Mouse (Mus musculus) intestine, embryonic 16.5 days (tissue): ENCODE measurements around the gene Zfyve9. TPM values are rescaled to one million over a fixed set of nuclear protein-coding genes. Genes with fewer than 3 reads are reported as not detected.
A peak's percentile ranks its signal among the peaks of the same experiment; 100 is the strongest.

Experiments used
- ATAC-seq: fragments of 200-750 bp; cut with Nextera tagmentation; 2 replicates; pipeline ENCODE4 v1.8.0; 2017; ENCODE audit warnings: moderate TSS enrichment, moderate library complexity
- H3K27ac ChIP-seq: fragments of 300-500 bp; sonication (generic); 2 replicates; pipeline ENCODE4 v1.5.1; 2014; ENCODE audit warnings: mild to moderate bottlenecking, low read length
- H3K27me3 ChIP-seq: fragments of 300-500 bp; sonication (generic); replicated peaks from 2 replicates; pipeline ENCODE4 v1.6.1; 2014; ENCODE audit warnings: low read length, control low read depth, mixed read lengths; ENCODE audit not compliant: control insufficient read depth, insufficient read depth
- H3K36me3 ChIP-seq: fragments of 300-500 bp; sonication (generic); 2 replicates; pipeline ENCODE4 v1.6.1; 2014; ENCODE audit warnings: low read length, control low read depth; ENCODE audit not compliant: control insufficient read depth, insufficient read depth
- H3K4me1 ChIP-seq: fragments of 300-500 bp; sonication (generic); 2 replicates; pipeline ENCODE4 v1.6.1; 2014; ENCODE audit warnings: low read length, control low read depth, mixed read lengths; ENCODE audit not compliant: control insufficient read depth, insufficient read depth
- H3K4me2 ChIP-seq: fragments of 300-500 bp; sonication (generic); 2 replicates; pipeline ENCODE4 v1.6.1; 2014; ENCODE audit warnings: low read depth, low read length, control low read depth
- H3K4me3 ChIP-seq: fragments of 300-500 bp; sonication (generic); 2 replicates; pipeline ENCODE4 v1.5.1; 2014; ENCODE audit warnings: mild to moderate bottlenecking, low read length
- H3K9ac ChIP-seq: fragments of 300-500 bp; sonication (generic); 2 replicates; pipeline ENCODE4 v1.6.1; 2014; ENCODE audit warnings: low read depth, low read length
- H3K9me3 ChIP-seq: fragments of 300-500 bp; sonication (generic); 2 replicates; pipeline ENCODE4 v1.6.1; 2016; ENCODE audit warnings: low read length, control low read depth; ENCODE audit not compliant: control insufficient read depth
- WGBS: fragments of 180-500 bp; shearing (Covaris S2); extraction: QIAGEN DNeasy Blood & Tissue Kit; methylation state at CpG from one replicate; pipeline ENCODE4 v1.1.7; 2014; 5-methylcytosine and 5-hydroxymethylcytosine counted together
- polyA plus RNA-seq: library from polyadenylated mRNA; unstranded; fragments of >200 nt; fragmentation: Nextera tagmentation; extraction: Ambion mirVana; gene quantifications from 2 replicates; pipeline ENCODE4 v1.2.1, GENCODE M21; 2015

Zfyve9 gene
- polyA plus RNA-seq = 3.1 and 3.6 TPM in 2 replicates

DNA sequence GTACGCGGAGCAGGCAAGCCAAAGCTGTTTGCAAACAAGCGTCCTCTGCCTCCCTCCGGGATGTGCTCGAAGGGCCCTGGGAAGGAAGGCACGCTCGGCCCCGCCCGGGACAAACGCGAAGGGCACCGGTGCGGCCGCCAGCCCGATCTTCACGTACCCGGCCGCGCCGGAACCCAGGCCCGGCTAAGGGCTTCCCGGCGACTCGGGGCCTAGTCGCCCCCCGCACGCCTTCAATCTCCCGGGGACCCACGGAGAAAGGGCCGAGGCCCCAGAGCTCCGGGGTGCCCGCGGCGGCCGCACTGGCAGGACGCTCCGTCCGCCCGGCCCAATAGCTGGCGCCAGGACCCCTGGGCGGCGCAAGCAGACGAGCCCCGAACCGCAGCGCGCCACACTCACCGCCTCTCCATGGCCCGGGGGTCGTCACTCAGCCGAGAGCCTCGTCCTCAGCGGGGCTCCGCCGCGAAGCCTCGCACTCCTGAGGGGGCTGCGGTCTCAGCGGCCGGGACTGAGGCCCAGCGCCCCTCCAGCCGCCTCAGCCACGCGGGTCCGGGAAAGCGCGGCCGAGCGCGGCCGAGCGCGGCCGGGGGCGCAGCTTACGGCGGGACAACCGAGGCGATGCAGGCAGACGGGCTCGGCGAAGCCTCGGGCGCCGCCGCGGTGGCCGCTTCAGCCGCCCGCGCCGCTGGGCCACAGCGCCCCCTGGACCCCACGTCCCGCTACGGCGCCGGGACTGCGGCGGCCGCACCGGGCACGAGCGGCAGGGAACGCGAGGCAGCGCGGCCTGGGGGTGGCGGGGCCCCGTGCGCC is at the start of gene Zfyve9:
Gene Zfyve9 (minus strand): TSS at position 742 of the 807 bp plus-strand sequence.
- no peaks in the 10 kb centered on the region for H3K9me3 ChIP-seq
- under 1% methylated on average over 79 of the region's 111 CpGs for WGBS
- H3K4me3 ChIP-seq = peak within 1 kb of the TSS; percentile 85
- H3K27ac ChIP-seq = peak within 1 kb of the TSS; percentile 95
- no peaks in the 10 kb centered on the region for H3K27me3 ChIP-seq
- H3K36me3 ChIP-seq = no peaks in the 10 kb centered on the region
- no peaks in the 10 kb centered on the region for H3K4me1 ChIP-seq
- peak within 1 kb of the TSS; percentile 95 for H3K9ac ChIP-seq
- H3K4me2 ChIP-seq = peak within 1 kb of the TSS; percentile 59
- peak; percentile 93 for ATAC-seq

DNA sequence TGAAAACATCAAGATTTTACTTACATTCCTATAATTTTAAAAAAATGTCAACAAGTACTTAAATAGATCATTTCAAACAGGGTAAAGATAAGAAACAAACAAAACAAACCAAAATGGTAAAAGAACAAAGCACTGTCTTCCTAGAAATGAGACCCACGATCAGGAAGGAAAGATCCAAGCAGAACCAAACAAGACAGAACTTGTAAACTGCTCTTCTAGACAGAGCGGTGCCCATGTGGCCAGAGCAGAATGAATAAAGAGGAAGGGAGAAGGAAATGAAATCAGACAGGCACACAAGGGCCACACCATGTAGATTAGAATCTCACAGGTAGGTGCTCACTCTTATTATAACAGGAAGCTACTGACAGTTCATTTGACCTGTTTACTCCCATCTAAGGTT is 46.0 kb upstream of the Zfyve9 start:
- Histone ChIP-seq H3K27ac (no peak overlapping the region), H3K4me1 (peaks cover 4% of the 10 kb centered on the region; the same call in 1 of the 2 replicates), H3K4me3 (no peak overlapping the region), H3K4me2 (no peak overlapping the region), H3K9ac (no peak overlapping the region), H3K27me3 (no peaks in the 10 kb centered on the region), H3K9me3 (no peaks in the 10 kb centered on the region), H3K36me3 (peaks cover 13% of the 10 kb centered on the region; the same call in 1 of the 2 replicates)
- no peak for ATAC-seq
- 86% methylated on average over 2 of the region's 2 CpGs for WGBS

DNA sequence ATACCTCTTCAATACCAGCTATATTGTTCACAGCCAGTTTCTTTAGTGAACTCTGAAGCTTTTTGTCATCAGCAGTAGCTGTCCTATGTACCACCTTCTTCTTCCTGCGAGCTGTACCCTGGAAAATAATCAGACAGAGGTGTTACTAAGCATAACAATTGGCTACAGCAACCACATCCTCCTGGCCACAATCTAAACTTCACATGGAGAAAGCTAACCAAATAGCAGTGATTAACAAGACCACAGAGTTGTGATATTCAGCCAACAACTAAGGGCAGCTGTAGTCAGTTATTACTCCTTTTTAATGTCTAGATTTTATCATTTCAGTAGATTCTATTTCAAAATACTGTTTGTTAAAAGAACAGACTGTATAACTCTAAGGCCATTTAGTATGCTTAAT is 45.5 kb upstream of the Zfyve9 start:
- ATAC-seq = no peak
- Histone ChIP-seq H3K4me3 (no peak overlapping the region), H3K4me1 (0 out of 2 replicates have a peak, but pooled peaks cover 2% of the 10 kb centered on the region), H3K9me3 (no peaks in the 10 kb centered on the region), H3K36me3 (peaks cover 13% of the 10 kb centered on the region; the same call in 1 of the 2 replicates), H3K4me2 (no peak overlapping the region), H3K9ac (no peak overlapping the region), H3K27me3 (no peaks in the 10 kb centered on the region), H3K27ac (no peak overlapping the region)
- WGBS = 75% methylated on average over 1 of the region's 1 CpGs

DNA sequence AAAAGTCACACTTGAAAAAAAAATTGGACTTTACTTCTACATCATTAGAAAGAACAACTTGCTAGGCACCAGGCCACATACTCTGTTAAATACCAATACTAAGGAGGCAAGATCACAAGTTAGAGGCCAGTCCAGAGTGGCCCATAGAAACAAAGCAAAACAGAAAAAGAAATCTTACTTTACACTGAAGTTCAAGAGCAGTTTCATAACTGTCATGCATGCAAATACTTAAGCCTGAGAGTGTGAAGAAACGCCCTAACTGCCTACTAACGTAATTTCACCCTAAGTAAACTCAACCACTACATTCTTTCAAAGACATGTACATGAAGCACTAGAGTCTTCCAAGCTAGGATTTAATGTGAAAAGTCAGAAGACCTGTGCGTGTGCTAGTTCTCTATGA is 45.1 kb upstream of the Zfyve9 start:
- Histone ChIP-seq H3K4me1 (no peaks in the 10 kb centered on the region), H3K9me3 (no peaks in the 10 kb centered on the region), H3K4me3 (no peak overlapping the region), H3K4me2 (no peak overlapping the region), H3K27ac (no peak overlapping the region), H3K36me3 (peaks cover 13% of the 10 kb centered on the region; the same call in 1 of the 2 replicates), H3K9ac (no peak overlapping the region), H3K27me3 (no peaks in the 10 kb centered on the region)
- ATAC-seq = no peak
- 97% methylated on average over 3 of the region's 3 CpGs for WGBS

DNA sequence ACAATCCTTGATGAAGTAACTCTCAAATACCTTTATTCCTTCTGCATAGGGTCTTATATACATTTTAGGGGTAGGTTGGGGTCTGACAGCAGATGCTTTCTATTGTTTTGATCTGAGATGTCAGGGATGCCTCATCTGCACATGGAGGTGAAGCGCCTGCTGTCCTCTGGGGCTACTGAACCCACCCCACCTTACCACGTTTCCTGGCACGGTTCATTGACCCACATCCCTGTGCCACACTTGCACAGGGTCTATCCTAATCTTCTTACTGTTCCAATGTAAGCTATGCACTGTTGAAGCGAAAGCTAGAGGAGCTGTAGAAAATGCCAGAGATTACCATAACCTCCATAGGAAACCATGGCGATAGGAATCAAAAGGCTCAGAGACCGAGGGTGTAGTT is 31.0 kb upstream of the Zfyve9 start:
- Histone ChIP-seq H3K36me3 (no peaks in the 10 kb centered on the region), H3K27ac (no peak overlapping the region), H3K9ac (no peak overlapping the region), H3K27me3 (no peaks in the 10 kb centered on the region), H3K9me3 (no peaks in the 10 kb centered on the region), H3K4me2 (no peak overlapping the region), H3K4me3 (no peak overlapping the region), H3K4me1 (no peaks in the 10 kb centered on the region)
- ATAC-seq = no peak
- WGBS = 72% methylated on average over 6 of the region's 6 CpGs

DNA sequence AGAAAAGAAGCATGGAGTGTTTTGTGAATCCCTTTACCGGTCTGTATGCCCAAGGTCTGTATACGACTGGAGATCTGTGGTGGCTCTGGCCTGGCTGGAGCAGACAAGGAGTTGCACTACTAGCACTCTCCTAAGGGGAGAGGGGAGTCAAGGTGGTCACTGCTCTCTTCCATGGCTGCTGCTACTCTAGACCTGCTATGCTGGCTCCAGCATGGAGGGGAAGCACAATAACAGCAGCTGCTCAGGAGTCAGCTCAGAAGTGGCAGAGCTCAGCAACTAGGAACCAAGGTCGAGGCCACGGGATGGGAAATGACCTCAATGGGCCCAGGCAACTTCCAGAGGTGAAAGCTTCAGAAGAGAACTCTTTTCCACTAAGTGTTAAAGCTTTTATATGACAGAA is 30.5 kb upstream of the Zfyve9 start:
- no peak overlapping the region for H3K4me2 ChIP-seq
- H3K9me3 ChIP-seq = no peaks in the 10 kb centered on the region
- H3K36me3 ChIP-seq = no peaks in the 10 kb centered on the region
- no peak for ATAC-seq
- no peaks in the 10 kb centered on the region for H3K4me1 ChIP-seq
- no peaks in the 10 kb centered on the region for H3K27me3 ChIP-seq
- WGBS = 62% methylated on average over 4 of the region's 4 CpGs
- no peak overlapping the region for H3K9ac ChIP-seq
- H3K4me3 ChIP-seq = no peak overlapping the region
- no peak overlapping the region for H3K27ac ChIP-seq

DNA sequence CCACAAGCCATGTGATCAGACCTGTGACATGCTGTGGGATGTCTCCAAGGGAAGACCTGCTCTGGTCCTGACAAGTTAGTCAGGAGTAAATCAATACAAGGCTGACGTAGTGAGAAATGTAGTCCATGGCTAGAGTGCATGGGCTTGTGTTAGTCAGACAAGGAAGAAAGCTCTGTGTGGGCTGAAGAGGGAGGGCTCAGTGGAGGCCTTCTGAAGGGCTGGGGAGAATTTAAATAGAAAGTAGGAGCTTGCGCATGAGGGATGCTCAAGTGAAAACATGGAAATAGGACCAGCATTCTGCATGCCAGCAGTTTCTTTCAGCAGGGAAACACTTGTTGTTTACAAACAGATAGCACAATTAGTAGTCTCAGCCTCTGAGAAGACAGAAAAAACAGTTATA is 22.9 kb upstream of the Zfyve9 start:
- H3K9ac ChIP-seq = no peak overlapping the region
- H3K4me3 ChIP-seq = no peak overlapping the region
- H3K27me3 ChIP-seq = no peaks in the 10 kb centered on the region
- ATAC-seq = no peak
- 80% methylated on average over 2 of the region's 2 CpGs for WGBS
- H3K9me3 ChIP-seq = no peaks in the 10 kb centered on the region
- no peak overlapping the region for H3K4me2 ChIP-seq
- H3K4me1 ChIP-seq = no peaks in the 10 kb centered on the region
- no peaks in the 10 kb centered on the region for H3K36me3 ChIP-seq
- no peak overlapping the region for H3K27ac ChIP-seq

DNA sequence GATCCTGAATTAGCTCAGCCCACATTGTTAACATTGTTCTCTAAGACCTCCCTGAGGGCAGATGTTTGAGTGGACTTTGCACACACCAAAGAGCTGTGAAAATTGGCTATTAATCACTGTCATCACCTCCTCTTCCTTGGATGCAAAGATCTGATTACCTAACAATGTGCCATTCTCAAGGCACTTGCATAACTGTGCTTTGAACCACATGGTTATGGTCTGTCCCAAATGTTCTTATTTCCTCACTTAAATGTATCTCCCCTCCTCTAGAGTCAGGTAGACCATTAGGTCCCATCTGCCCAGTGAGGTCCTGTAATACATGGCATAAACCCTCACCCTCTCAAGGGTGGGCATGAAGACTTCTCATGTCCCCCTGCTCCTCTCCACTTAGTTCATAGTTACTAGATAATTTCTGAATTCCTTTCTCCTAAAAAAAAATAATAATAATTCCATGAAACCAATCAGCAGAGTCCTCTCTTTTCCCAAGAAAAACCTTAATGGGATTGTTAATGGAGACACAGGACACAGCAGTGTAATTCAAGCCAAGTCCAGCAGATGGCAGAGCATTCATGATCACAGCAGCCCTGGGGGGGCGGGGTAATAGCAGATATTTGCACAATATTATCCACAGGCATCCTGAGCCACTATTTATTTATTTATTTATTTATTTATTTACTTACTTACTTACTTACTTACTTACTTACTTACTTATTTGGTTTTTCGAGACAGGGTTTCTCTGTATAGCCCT is 17.7 kb upstream of the Zfyve9 start:
- Histone ChIP-seq H3K9ac (no peak overlapping the region), H3K4me2 (no peak overlapping the region), H3K27me3 (no peaks in the 10 kb centered on the region), H3K4me1 (peaks cover 6% of the 10 kb centered on the region), H3K4me3 (no peak overlapping the region), H3K36me3 (no peaks in the 10 kb centered on the region), H3K27ac (no peak overlapping the region), H3K9me3 (no peaks in the 10 kb centered on the region)
- 52% methylated on average over 2 of the region's 2 CpGs for WGBS
- ATAC-seq = 0 out of 2 replicates have a peak, but pooled peaks have one; percentile 16

DNA sequence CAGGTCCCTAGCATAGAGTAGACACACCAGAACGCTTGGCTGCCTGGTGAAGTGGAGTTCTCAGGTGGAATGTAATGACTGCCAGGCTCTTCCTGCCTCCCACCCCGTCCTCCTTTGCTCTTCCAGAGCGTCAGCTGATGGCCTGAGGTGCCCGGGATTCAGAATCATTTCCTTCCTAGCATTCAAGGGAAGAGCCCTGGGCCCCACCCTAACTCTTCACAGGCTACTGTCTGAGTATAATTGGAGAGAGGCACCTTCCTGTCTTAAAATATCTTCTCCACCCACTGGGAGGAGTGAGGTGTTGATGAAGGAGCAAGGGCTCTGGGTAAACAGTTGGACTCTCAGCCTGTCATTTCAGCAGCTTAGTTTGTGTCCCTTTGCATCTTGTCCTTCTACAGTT is 16.1 kb upstream of the Zfyve9 start:
- Histone ChIP-seq H3K36me3 (no peaks in the 10 kb centered on the region), H3K4me1 (peaks cover 6% of the 10 kb centered on the region), H3K27me3 (no peaks in the 10 kb centered on the region), H3K27ac (no peak overlapping the region), H3K9me3 (no peaks in the 10 kb centered on the region), H3K4me2 (no peak overlapping the region), H3K4me3 (no peak overlapping the region), H3K9ac (no peak overlapping the region)
- WGBS = 47% methylated on average over 4 of the region's 4 CpGs
- no peak for ATAC-seq
